Mouse (Mus musculus) thymus, postnatal 36 days (tissue): ENCODE measurements around the gene AI661453.
"Not testable (repeated sequence)": the region's sequence is repeated elsewhere in the genome, so short reads cannot be mapped to it uniquely, and the experiment has no call there.

Source experiments
- DNase-seq, 2 experiments: peaks; one replicate each; pipeline ENCODE4 v3.0.0; 2022; ENCODE audit warnings: mixed read lengths in 2 of 2

The AI661453 gene

DNA sequence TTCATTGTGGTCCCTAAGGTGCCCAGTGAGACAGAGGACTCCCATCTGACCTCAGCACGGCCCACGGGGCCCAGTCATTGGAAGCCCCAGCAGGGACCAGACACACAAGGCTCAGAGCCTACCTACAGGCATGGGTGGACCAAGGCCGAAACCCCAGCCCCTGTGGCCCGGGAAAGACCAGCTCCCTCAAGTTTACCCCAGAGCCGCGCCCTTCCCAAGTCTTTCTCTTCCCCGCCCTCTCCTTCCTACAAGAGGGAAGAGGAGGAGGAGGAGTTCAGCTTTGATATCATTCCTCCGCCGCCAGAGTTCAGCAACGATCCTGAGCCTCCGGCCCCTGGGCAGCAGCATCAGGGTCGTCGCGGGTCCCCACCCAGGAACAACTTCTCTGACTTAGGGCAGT lies 31.6 kb downstream of the AI661453 start:
- DNase-seq, result no peak

DNA sequence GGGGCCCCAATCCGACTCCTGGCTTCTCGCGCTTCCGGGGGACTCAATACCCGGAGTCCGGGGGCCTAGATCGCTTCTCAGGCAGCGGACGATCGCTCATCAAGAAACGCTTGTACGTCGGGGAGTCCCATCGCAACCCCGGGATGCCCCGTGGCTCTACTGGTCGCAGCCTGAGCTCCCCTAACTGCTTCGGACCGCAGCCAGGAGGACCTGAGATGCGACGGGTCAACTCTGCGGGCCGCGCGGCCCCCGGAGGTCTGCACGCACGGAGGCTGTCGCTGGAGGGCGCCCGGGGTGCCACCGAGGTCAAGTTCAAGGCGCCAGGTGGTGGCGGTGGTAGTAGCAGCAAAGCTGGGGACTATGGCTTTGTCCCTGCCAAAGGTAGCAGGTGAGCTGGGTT lies 32.1 kb downstream of the AI661453 start:
- DNase-seq, result peak; percentile 20 to 36

DNA sequence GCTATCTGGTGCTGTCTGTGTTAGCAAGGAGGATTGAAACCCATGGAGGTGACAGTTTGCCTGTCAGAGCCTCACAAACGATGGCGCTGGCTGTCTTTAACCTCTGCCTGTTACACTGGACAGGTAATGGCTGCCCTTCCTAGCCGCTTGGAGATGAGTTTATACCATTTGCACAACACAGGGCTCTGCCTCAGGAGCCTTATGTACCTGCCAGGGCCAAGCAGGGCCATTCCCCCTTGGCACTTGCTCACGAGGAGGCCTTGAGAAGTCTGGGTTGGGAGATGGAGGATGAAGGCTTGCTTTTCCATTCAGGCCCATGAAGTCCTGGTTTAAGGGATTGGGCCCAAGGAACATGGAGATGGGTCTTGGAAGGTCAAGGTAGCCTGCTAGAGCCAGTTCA lies 33.2 kb downstream of the AI661453 start:
- DNase-seq, result no peak

DNA sequence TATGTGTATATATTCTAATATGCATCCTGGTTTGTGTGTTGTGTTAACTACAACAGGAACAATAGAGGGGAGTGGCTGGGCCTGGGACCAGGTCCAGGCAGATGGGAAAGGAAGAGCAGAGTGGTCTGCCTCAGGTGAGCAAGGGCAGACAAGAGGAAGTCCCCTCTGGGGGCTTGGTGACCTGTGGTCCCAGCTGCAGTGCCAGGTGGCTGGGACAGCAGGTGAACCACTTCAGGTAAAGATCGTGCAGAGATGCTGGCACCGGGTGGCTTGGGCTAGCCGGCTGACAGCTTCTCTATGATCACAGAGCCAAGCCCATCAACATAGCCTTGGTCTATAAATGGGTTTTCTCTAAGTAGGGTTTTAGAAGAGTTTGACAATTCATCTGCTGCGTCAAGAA lies 33.7 kb downstream of the AI661453 start:
- DNase-seq, result no peak

DNA sequence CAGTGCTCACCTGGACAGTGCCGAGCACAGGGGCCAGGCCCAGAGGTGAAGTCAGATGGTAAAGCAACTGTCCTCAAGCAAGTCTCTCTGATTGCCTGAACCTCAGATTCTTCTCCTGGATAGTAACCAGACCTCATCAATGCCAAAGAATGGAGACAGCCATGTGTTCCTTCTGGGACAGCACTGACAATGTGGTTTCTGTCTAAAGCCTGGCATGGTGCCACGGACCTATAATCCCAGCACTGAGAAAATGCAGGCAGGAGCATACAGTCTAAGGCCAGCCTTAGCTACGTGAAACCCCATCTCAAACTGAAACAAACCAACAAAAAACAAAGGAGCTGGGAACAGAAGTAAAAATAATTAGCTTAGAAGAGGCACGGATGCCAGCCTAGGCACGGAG lies 34.3 kb downstream of the AI661453 start:
- no peak for DNase-seq

DNA sequence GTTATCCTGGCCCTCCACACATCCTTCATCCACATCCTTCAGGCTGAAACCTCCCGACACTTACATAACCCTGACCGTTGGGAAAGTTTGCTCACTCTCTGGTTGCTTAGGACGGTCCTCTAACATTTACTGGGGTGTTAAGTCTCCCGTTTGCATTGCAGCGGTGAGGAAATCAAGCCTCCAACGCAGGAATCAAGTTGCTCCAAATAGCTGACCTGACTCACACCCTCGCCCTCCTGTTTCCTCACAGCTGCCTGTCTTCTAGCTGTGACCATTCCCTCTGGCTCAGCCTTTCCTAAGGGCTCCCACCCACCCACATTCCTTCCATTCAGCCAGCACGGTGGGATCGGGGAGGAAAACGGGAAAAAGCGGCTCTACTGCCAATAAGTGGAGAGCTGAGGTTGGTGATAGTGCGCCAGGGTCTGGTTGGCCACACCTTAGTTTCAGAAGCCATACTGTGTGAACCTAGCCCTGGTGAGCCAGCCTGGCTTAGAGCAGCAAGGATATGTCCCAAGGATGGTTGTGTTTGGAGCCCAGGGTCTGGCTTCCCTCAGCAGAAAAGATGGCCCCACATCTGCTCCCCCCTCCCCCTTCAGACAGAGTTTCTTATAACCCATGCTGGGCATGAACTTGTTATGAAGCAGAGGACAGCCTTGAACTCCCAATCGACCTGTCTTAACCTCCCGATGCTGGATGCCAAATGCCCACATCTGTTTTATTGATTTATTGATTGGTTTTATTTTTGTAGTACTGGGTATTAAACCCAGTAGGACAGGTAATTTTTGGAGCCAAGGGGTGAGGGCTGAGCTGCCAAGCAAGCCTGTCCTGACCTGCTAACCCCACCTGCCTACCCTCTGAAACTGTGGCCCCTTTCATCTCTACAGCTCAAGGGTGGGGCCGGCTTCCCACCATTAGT lies 36.3 kb downstream of the AI661453 start:
- no peak for DNase-seq

DNA sequence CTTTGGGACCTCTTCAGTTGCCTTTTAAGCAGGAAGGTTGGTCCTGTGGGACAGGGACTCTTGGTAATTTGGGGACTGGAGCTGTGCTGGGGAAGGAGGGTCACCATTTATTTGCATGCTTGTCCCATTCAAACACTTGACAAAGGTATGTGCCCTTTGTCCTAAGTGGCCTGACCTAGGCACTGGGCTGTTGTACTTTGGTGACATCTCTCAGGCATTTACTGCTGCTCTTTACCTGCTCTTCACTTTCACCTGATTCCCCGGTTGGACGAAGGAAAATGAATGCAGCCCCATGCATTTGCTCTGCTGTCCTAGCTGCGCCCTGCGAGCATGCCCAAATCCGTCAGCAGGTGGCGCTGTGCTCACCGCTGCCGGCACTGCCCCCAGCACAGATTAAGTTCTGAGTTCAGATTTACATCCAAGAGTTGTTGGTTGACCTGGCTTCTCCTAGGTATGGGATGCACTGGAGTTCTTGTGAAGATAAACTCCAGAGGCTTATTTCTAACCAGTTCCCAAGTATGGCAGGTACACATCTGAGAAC lies 37.1 kb downstream of the AI661453 start:
- peak; percentile 68 to 72 for DNase-seq

DNA sequence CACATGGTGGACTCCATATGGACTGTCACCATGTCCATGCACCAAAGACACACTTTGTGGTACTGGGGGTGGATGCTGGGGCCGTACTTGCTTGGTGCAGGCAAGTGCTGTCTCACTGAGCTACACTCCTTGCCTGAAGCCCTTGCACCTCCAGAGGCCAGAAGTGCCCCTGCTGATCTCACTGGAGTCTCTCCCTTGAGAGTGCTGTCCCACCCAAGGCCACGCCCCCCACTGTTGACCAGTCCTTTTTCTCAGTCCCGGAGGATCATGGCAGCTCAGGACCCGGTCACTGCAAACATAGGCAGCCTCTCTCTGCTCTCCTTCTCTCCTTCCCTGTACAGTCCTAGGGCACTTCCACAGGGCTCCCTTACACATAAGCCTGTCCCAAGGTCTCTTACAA lies 37.8 kb downstream of the AI661453 start:
- no peak for DNase-seq

DNA sequence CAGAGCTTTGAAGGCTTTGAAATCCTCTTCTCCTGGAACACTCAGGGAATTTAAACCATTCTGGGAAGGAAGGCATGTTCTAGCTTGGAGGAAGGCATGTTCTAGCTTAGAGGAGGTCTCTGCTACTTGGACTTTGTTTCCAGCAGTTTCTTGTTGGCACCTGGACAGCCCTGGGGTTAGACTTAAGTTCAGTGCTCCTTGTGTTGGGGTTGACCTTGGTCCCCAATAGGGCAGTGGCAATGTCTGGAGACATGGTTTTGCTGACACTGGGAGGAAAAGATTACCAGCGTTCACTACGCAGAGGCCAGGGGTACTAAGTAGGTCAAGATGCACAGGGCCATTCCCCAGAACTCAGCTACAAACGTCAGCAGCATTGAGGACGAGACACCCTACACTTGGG lies 38.8 kb downstream of the AI661453 start:
- DNase-seq, result no peak

DNA sequence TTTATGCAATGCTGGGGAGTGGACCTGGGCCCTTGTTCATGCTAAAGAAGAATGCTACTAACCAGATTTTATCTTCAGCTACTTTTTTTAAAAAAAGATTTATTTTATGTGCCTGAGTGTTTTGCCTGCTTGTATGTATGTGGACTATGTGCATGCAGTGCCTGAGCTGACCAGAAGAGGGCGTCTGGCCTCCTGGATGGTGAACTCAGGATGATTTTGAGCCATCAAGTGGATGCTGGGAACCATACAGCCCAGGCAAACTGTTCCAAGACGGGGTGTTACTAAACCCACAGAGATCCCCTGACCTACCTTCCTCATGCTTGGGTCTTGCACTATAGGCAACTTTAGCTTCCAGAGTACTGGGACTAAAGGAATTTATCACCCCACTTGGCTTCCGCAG lies 39.3 kb downstream of the AI661453 start:
- peak; percentile 35 to 46 for DNase-seq

DNA sequence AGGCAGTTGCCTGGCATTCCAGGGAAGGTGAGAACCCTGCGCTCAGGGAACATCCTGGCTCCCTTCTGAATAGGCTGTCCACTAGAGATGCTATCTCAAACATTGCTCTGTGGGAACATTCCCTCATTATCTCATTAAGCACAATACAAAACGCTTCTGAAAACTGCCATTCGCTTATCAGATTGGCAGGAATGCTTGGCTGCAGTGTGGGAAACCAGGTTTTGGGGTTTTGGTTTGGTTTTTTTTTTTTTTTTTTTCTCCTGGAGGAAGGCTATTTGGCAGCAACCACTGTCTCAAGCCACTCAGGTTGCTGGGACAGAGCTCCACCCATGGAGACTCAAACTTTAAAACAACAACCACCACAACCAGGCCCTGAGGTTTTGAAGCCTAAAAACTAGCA lies 43.5 kb downstream of the AI661453 start:
- DNase-seq, result no peak

DNA sequence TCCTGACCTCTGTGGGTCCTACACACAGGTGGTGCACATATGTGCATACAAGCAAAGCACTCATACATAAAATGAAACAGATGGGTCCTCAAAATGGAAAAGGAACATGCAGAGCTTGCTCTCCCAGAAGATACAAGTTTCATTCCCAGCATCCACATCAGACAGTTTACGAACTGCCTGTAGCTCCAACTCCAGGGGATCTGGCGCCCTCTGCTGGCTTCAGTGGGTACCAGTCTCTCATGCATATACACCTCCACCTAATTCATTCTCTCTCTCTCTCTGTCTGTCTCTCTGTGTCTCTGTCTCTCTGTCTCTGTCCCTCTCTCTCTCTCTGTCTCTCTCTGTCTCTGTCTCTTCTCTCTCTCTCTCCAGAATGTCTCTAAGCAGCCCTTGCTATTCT lies 46.0 kb downstream of the AI661453 start:
- DNase-seq, result peak; percentile 65 to 68

DNA sequence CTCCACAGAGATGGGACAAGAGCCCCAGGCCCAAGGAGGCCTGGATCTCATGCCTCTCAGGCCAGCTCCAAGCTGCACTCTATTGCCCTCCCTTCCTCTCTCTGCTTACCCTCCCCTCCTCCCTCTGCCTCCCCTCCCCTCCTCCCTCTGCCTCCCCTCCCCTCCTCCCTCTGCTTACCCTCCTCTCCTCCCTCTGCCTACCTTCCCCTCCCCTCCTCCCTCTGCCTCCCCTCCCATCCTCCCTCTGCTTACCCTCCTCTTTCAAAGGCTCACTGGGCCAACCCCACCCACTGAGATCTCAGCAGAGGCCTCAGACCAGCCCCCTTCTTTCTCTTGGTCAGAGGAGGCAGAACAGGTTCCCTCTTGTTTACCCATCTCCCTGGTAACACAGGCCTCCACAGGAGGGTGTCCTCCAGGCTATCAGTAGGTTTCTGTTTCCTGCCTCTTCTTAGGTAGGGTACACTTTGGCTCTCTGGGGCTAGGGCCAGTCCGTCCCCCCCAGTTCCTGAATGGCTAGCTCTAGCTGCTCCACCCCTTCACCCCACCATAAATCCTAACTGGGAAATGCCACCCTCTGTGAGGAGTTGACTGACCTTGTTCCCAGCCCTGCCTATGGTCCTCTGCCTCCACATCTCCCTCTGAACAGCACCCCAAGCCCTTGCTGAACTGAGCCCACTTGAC lies 48.0 kb downstream of the AI661453 start:
- no peak for DNase-seq

DNA sequence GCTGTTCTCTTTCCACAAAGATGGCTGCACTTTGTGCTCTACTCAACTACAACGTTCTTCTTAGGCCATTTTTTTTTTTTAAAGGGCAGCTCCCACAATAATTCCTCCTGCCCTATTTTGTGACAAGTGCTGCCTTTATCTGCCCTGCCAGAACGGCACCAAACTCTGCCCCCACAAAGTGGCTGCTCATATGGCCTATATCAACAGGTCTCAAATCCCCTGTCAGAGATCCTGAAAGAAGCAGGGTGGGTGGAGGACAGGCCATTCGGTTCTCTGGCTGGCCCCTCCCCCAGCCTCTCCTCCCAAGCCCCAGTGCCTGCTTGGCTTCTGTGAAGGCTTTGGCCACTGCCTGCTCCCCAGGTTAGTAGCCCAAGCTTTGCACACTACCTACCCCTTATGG lies 48.6 kb downstream of the AI661453 start:
- DNase-seq, result no peak

DNA sequence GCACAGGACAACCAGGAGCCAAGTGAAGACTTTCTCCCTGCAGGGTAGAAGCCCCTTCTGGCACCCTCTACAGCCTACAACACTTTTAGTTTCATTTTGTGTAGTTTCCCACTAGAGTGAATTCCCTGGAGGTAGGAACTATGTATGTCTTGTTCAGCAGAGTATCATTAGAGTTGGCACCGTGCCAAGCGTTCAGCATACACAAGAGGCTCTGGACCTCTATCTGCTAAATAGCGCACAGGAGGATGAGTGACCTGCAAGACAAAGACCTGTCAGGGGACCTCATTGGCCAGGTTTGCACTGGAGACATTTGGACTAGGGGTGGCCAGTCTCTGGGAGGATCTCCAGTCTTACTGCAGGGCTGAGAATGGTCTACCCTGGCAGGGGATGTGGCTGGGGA lies 49.4 kb downstream of the AI661453 start:
- DNase-seq, result no peak

DNA sequence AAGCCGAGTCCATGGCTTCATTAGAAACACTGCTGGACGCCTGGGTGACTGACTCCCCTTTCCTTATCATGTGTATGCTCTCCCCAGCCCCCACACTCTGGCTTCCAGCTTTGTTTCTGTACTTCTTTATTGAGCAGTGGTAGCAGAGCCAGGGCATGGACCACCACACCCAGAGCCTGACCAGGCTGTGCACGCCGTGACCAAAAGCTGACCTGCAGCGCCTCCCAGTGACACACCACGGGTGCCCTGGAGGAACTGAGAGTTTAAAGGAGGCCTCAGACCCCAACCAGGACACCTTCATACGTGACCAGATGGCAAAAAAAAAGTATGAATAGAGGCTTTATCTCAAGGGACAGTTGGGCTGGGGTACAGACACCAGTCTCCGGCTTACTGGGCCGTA lies 54.4 kb downstream of the AI661453 start:
- DNase-seq, result no peak

DNA sequence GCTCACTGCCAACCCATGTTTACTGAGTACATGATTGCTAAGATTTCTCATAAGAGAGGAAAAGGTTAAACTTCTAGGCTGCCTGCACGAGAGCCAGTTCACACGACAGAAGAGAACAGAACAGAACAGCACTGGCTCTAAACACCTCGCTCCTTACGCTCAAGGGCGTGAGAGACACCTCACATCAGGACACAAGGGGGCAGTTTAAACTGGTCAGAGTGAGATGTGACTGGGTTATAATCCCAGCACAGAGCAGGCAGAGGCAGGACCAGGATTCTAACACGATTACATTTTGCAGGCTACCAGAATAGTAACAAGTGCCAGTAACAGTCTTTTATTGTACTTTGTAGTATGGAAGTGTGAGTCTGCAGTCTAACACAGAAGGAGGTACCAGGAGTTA lies 56.3 kb downstream of the AI661453 start:
- DNase-seq, result no peak

DNA sequence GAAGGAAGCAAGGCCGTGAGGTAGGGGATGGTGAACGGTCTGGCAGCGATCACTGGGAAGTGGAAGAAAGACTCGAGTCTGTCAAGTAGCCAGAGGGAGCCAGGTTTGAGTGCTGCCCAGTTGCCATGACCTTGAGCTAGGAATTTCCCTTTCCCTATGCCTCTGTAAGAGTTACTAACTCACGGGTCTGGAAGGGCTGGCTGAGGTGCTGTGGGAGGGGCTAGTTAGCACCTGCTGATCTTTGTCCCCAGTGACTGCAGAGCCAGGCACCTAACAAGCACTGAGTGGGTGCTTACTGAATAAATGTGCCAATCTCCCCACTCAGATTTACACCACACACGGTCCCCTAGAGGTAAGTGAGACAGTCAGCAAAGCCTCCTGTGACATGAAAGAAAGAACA lies 57.2 kb downstream of the AI661453 start:
- DNase-seq, result no peak

DNA sequence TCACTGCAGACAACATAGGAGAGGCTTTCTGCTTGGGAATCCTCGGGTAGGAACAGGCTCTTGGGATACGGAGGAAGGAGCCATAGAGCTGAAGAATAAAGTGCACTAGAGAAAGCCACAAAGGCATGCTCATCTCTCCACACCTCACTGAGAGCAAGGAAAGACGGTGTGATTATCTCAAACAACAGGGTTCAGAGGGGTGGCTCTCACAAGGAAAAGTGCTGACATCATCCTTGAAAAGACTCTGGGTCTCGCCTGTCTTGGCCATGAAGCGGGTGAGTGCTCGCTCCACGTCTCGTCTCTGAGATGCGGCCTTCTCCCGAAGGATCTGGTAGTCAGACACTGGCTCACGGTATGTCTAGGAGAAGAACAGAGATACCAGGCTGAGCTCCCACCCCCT lies 57.7 kb downstream of the AI661453 start:
- no peak for DNase-seq

DNA sequence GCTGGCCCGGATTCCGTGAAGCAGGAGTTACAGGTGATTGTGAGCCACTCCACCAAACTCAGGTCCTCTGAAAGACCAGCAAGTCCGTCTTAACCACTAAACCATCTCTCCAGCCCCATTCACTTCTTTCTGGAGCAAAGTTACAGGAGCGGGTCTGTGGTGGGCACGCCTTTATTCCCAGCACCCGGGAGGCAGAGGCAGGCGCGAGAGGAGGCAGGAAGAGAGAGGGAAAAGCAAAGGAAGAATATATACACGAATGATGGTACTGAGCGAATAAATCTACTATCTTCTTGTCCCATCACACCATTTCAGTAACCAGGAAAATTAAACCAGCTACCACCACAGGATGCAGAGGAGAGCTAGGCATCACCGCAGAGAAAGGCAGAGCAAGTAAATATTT lies 65.1 kb downstream of the AI661453 start:
- peak in 1 of 2 experiments; percentile 18 for DNase-seq

DNA sequence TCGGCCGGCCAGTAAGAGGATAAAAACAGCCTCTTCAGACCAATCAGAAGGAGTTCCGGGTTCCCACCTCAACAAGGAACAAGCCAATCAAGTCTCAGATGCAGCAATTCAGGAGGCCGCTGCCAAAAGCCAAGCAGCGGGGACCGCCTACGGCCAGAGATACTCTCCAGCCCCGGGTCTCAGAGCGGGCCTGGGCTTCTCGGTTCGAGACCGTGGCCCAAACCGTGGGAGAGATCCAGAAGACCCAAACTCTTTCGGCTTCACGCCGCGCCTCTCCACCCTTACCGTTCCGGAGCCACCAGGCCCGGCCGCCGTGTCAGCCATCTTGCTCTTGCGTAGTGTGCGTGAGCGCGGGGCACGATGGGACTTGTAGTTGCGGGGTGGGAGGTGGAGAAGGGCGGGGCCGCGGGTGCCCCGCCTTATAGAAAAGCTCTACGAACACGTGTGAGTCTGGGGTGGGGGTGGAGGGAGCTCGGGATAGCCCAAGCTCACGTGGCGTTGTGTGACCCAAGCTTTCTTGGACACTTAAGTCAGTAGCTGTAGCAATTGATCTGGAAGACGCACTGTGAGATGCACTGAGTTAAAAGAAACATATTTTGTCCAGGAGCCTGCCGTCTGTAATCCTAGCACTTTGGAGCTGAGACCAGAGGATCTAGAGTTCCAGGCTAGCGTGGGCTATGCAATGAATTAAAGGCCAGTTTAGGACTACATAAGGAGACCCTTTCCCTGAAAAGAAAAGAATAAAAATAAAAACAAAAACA lies 65.7 kb downstream of the AI661453 start, which contains the start of gene Taf8:
Taf8 (minus strand) TSS at position 347 of the 761 bp plus-strand sequence.
- DNase-seq, result peak; percentile 93 to 94

DNA sequence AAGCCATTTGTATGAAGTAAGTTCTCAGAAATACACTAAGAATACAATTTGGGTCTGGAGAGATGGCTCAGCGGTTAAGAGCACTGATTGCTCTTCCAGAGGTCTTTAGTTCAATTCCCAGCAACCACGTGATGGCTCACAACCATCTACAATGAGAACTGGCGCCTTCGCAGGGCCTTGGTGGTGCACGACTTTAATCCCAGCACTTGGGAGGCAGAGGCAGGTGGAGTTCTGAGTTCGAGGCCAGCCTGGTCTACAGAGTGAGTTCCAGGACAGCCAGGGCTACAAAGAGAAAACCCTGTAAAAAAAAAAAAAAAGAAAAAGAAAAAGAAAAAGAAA lies 66.3 kb downstream of the AI661453 start:
- DNase-seq, result not testable (repeated sequence)

DNA sequence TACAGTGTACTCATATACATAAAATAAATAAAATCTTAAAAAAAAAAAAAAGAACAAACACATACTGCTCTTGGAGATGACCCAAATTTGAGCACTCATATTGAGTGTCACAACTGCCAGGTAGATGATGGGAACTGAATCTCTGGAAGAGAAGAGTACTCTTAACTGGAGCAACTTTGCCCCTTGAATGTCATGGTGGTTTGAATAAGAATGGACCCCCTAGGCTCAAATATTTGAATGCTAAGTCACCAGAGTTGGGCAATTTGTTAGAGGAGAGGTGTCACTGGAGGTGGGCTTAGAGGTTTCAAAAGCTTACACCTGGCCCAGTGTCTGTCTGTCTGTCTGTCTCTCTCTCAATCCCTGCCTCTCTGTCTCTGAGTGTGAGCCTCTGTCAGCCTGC lies 67.3 kb downstream of the AI661453 start:
- DNase-seq, result no peak
